Mouse (Mus musculus) gastrocnemius, adult 8-10 months (tissue): ENCODE measurements around the gene Psmb6. TPM values are rescaled to one million over a fixed set of nuclear protein-coding genes. Genes with fewer than 3 reads are reported as not detected.
A peak's percentile ranks its signal among the peaks of the same experiment; 100 is the strongest.
"Not testable (repeated sequence)": the region's sequence is repeated elsewhere in the genome, so short reads cannot be mapped to it uniquely, and the experiment has no call there.

ENCODE experiments used
- DNase-seq, 2 experiments: peaks; one replicate each; pipeline ENCODE4 v3.0.0; 2022; ENCODE audit warnings: low spot score in 2 of 2
- total RNA-seq, 4 experiments: library from RNA; stranded (reverse); gene quantifications; 2 replicates each; pipeline ENCODE4 v1.2.4; 2022

The Psmb6 gene
- total RNA-seq, 4 experiments from 2014 or later: 258 to 280 (median 265) TPM

DNA sequence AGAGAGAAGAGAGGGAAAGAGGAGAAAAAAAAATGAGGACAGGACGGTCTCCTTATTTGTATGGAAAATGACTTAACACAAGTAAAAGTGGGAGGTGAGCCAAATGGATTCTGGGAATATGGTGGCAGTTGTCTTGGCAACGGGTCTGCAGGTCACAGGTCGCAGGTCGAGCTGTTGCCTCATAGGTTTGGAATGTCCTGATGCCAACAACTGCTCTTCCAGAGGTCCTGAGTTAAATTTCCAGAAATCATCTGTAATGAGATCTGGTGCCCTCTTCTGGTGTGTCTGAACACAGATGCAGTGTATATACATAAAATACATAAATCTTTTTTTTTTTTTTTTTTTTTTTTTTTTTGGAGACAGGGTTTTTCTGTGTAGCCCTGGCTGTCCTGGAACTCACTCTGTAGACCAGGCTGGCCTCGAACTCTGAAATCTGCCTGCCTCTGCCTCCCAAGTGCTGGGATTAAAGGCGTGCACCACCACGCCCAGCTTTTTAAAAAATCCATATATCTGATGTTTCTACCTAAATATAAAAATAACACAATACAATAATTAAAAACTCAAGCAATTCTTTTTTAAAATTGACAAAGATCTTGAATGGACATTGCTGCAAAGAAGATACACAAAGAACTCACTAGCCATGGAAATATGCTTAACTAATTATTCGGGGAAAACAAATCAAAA is 1.7 kb upstream of the Psmb6 start:
- not testable (repeated sequence) for DNase-seq

DNA sequence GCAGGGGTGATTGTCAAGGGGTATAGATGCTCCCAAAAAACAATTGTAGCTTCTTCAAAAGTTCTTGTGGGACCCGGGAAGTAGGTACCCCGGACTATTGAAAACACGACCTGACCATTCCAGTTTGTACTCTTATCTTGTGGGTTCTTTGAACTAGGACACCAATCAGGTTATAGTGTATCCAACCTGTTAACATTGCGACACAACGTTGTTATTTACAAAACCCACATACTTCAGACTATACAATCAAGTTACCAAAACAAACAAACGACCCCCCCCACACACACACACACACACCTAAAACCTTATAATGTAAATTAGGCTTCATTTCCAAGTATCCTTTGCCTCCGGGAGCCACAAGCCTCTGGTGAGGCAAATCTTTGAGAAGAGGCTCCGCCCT is 385 bp upstream of the Psmb6 start:
- no peak for DNase-seq

DNA sequence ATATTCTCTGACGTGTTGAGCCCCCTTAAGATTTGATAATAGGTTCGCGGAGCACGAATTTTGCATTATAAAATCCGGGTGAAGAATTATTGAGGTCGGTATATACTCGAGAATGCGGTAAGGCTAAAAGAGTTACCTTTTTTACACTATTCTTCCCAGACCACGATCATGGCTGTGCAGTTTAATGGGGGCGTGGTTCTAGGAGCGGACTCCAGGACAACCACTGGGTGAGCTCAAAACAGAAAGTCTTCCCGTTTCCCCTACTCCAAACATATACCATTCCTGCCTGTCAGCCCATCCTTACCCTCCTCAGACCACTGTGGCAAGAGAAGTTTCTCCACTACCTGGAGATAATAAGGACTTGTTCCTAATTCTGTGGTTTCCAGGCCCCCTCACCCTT is 559 bp downstream of the Psmb6 start:
- no peak for DNase-seq

DNA sequence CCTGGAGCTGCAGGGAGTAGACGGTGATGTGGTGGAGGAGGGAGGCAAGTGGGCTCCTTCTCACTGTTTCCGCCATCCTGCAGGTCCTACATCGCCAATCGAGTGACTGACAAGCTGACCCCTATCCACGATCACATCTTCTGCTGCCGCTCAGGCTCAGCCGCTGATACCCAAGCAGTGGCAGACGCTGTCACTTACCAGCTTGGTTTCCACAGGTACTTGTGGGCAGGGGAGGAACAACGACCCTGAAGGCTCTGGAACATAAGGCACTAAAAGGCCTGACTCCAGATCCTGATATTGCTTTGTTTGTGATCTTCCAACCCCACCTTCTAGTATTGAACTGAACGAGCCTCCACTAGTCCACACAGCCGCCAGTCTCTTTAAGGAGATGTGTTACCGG is 1.0 kb downstream of the Psmb6 start:
- DNase-seq: no peak

DNA sequence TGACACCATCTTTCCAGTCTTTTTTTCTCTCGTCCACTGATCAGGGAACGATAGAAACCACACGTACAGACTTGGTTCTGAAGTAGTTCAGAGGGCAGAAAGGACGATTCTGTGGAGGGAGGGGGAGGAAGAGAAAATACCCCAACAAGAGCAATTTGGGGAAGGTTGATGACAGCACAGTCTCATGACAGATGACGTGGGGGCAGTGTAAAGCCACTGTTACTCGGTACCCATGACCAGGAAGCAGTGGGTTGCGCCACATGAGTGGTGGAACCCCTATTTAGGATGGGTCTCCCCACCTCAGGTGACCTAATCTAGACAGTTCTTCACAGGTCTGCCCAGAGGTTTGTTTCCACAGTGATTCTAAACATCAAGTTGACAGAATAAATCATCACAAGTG is 3.4 kb downstream of the Psmb6 start:
- no peak for DNase-seq

DNA sequence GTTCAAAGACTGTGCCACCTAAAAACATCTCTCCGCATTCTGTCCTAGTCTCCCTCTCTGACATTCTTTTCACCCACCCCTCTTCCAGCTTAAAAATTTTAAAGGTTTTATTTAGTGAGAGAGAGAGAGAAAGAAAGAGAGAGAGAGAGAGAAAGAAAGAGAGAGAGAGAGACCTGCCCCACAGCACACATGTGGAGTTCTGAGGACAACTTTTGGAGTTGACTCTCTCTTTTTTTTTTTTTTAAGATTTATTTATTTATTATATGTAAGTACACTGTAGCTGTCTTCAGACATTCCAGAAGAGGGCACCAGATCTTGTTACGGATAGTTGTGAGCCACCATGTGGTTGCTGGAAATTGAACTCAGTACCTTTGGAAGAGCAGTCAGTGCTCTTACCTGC is 5.9 kb downstream of the Psmb6 start:
- DNase-seq: not testable (repeated sequence)

DNA sequence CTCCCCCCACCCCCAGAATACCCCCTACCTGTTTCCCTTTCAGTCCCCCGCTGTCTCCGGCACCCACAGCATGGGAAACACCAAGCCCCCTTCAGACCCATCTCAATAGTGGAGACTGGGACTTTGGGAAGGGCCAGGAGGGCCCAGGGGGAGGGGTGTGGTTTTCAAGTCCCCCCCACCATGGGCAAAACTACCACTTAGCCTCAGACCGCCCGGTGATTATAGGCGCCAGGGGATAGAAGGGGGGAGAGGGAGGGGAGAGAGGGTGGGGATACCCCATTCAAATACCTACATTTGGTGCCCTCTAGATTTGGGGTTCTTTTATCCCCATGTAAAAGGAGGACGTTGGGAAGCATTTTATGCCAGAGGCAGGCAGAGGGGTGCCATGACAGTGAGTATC is 7.7 kb downstream of the Psmb6 start, which contains the start of gene Gm40193:
Gm40193 (minus strand) TSS at position 101 of the 400 bp plus-strand sequence.
- no peak for DNase-seq

DNA sequence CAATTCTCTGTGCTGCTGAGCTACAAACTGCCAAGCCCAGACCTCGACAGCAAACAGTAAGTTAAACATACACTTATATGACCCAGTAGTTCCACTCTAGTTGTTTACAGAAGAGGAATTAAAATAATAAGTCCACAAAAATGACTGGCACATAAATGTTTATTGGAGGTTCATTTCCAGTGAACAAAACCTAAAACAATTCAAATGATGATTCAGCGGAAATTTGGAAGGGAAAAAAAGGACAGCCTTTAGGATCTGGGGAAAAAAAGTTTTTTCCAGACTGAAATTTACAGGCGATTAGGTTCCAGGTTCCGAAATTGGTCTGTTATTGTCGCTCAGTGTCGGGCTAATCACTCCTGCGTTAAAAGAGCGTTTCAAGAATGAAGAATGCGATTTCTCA is 14.3 kb downstream of the Psmb6 start:
- no peak for DNase-seq

DNA sequence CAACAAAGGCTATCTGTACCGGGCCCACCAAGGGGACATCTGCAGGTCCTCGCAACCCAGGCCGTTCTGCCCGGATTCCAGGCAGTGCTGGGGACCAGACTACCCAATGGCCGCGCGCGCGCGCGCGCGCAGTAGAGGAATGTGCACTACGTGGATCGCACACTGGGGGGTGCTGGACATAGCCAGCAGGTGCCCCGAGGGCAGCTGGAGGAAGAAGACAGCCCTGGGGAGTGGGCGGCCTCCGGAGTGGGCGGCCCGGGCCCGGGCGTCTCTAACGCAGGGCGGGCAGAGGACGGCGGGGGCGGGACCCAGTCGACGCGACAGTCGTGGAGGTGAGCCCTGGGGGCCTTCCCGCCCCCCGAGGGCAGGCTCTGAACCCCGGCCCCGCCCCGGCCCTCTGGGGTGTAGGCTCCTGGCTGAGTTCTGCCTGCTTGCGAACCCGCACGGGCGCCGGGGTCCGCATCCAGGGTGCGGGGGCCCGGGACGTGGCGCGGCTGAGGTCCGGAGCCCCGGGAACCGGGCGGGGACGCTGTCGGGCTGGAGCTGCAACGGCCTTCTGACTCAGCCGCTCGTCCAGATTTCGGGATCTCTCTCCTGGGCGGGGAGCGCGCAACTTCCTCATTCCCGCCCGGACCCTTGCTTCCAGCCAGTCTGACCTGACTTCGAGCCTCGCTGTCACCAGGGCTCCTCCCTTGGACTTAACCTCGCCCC is 14.9 kb downstream of the Psmb6 start, which contains the start of gene Pld2:
Pld2 (plus strand) TSS at position 188 of the 711 bp plus-strand sequence.
- DNase-seq: peak; percentile 76 to 78

DNA sequence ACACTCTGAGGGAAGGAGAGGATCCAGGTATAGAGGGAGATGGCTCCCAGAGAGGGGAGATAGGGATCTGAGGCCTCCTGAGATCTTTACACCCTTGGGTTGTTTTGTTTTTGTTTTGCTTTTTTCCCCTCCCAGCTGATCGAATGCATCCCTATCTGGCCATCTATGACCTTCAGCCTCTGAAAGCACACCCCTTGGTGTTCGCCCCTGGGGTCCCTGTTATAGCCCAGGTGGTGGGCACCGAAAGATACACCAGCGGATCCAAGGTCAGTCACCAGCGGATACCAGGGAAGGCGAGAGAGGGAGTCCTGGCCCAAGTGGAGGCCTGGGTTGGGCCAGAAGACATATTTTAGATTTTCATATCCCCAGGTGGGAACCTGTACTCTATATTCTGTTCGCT is 15.8 kb downstream of the Psmb6 start:
- DNase-seq: no peak

DNA sequence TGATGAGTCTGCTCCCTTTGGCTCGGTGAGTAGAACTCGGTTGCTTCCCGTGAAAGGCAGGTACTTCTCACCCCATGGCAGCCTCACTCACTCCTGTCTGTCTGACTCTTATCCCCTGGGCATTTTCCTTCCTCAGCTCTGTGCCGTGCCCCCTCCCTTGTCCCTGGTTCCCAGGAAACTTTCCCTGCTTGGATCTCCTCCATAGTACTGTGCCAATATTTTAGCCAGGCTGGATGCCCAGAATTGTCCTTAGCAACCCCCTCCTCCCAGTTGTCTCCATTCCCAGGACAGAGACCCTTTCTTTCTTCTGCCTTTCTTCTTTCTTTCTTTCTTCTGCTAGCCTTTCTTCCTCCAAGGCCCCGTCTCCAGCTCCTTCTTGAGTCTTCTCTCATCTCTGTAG is 16.2 kb downstream of the Psmb6 start:
- DNase-seq: no peak

DNA sequence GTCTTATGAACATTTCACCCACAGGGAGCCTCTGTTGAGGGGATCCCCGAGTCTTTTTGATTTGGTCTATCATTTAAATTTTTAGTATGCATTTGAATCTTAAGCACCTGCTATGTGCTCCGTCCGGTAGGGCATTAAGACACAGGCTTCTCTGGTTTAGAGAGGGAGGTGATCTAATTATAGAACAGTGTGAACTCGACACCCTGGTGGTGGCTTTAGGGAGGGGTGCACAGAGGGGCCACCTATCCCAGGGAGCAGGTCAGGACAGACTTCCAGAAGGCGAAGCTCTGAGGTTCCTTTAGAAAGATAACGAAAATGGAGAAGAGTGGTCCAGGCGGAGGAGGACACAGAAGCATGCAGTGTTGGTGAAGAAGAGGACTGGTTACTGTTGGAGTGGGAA is 19.3 kb downstream of the Psmb6 start:
- peak; percentile 33 to 42 for DNase-seq

DNA sequence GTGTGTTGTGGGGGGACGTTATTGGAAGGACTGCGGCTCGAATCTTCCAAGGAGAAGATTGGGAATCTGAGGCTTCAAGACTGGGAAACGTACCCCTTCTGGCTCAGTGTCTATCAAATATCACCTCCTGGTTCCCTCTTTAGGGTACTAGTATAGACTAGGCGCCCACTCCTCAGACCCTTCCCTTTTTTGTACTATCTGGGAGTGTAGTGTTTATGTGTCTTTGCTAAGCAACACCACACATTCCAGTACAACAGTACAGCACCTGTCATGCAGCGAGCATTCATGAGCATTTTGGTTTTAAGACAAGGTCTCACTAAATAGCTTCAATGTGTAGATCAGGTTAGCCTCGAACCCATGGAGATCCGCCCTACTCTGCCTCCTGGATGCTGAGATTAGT is 26.4 kb downstream of the Psmb6 start:
- no peak for DNase-seq

DNA sequence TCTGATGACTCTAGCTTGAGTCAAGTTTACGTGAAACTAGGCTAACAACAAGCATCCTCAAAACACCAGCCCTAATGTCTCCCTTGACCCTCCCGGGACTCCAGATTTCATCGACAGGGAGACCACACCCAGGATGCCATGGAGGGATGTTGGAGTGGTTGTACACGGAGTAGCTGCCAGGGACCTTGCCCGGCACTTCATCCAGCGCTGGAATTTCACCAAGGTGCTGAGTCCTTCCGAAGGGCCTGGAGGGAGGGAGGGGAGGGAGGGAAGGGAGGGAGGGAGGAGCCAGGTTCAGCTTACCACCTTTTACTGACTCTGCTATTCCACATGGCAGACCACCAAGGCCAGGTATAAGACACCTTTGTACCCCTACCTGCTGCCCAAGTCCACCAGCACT is 28.8 kb downstream of the Psmb6 start:
- no peak for DNase-seq

DNA sequence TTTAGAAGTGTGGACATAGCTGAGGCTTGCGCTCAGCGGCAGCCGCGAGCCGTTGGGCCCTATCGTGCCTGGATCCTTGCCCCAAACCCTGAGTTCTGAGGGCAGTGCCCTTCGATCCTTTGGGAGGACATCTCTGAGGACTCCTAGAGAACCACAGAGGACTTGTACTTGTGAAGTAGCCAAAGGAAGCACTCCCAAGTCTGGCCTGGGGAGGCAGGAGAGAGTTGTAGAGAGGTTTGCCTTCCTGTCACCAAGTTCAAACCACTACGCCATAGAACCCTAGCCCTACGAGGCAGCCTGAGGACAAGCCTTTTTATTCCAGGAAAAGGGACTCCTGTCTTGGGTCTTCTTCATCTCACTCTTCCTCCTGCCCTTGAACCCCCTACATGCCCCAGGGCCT is 32.4 kb downstream of the Psmb6 start:
- no peak for DNase-seq

DNA sequence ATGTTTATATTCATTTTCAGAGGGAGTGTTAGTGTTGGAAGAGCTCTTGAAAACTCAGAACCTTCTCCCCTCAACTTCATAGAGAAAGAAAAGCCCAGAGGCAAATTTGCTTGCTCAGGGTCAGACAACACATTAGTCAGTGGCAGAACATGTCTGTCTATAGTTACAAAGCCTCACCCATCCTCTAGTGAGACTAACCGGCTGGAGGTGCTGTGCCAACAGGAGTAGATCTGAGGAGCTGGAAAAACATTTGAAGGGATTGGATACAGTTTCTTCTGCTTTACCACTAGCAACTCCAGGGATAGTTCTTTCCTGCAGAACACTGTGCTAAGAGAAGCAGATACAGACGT is 36.7 kb downstream of the Psmb6 start:
- DNase-seq: no peak

DNA sequence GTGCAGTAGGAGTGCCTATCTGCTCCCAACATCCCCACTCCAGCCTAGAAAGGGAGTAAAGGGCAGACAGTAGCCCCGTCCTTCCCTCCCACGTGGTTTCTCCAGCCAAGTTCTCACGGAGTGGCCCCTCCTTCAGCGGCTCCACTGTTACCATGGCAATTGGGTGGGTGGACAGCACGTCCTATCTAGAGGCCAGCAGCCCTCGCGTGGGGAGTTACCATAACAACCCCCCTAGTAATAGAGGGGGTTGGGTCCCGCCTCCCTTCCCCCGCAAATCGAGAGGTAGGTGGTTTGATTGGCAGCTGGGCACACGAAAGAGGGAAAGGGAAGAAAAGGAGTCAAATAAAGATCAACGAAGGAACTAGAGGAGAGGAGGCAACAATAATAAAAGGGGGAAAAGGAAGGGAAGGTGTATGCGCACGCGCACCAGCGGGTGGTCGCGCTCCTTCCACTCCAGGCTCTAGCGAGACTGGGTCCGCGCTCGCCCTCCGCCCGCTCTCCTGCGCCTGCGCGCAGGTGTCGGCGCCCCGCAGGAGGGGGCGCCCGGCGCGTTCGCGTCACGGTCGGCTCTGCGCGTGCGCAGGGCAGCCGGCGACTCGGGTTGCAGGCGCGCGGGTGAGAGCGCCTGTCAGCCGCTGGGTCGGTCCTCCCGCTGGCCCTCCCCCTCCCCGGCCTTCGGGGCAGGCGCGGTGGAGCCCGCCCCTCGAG is 37.3 kb downstream of the Psmb6 start, which contains the start of gene Mink1:
Mink1 (plus strand) TSS at position 595 of the 708 bp plus-strand sequence.
- DNase-seq: peak; percentile 80 to 84

DNA sequence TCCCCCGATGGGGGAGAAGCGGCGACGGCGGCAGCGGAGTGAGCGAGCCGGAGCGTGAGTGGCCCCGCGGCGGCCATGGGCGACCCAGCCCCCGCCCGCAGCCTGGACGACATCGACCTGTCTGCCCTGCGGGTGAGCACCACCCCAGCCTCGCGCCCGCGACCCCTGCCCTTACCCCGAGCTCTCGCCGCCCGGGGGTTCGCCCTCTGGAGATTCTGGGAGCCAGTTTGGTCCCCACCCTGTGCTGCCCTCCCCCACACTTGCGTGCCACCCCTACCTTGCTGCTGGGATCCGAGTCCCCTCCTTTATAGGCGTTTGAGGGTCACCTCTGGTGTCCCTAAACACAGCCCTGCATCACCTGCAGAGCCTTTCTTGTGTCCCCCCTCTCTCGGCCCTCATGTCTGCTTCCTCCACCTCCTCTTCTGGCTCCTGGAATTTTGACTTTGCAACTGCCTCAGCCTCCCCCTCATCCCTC is 37.9 kb downstream of the Psmb6 start:
- DNase-seq: no peak

DNA sequence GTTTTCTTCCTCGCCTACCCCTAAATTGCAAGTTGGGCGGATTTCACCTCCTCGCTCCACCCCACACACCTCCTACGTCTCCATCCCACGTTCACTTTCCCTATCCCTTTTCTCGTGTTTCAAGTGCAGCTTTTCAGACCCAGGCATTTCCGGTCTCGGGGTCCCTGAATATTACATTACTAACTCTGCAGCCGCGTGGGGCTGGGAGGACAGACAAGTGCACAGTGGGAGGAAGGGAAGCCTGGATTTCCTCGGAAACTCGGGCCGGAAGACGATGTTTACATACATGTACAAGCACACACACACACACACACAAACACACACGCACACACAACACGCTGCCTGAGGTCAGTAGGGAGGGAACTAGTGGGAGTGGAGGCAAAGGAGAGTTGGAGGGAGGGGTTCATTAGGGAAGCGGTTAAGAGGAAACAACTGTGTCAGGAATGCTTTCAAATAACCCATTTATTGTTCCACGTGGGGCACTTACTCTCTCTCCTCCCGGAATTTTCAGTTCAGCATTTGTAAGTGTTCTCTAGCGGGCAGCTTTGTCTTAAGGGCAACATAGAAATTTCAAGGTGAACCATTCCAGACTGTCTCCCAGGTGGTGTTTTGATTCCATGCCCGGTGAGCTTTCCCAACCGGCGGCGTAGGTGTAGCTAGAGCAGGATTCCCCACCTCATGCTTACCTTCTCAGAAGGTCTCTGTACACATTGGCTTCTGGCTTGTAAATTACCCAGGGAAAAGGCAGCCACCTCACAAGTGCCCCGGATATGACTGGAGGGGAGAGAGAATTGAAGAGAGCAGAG is 38.5 kb downstream of the Psmb6 start:
- DNase-seq: no peak

DNA sequence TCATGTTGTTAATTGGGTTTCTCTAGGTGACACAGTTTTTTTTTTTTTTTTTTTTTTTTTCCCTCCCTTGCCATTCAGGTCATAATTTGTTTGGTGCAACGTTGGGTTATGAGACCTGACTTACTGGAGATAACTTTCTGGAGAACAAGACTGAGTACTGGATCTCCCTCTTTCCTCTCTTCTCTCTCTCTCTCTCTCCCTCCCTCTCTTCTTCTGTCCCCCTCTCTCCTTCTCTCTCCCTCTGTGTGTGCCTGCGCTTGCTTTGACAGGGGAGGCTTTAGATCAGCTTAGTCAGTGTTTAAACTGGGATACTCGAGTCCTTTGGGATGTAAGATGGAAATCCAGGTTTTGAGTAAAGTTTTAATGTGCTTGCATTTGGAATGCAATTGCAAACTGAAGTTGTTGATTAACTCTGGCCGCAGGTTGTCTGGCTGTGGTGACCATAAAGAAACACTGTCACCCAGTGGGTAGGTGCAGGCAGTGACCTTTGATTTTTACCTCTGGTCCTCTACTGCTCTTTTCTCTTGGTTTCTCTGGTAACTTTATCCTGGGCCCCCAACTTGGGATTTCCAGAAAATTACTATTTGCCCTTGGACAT is 39.2 kb downstream of the Psmb6 start:
- DNase-seq: no peak

DNA sequence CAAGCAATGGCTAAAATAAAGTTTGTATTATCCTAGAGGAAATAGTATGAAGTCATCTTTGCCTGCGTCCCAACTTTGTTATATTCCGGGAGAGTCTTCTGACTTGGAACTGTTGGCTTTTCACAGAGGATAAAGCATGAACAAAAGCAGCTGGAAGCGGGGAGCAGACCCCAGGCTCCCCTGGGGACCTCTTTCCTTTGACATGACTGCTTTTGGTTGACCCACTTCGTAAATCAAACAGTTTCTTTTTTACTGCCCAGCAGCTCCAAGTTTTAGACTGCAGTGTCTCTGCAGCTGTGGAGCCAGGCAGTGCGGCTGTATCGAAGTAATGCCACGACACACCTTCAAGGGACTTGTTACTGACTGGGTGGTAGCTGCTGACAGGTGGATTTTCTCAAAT is 41.4 kb downstream of the Psmb6 start:
- no peak for DNase-seq
